Mouse (Mus musculus): ENCODE results near the gene Pxylp1.

GRCm38 (mm10) chr9:96800131-96800825 lies 92.2 kb downstream of the Pxylp1 start:
- TF ChIP-seq CTCF (conservative IDR thresholded peaks at IDR 0.05 in 1 of 2, IDR thresholded peaks at IDR 0.05 in 1 of 2; ENCODE audit: low read depth in 2 of 2, low read length in 2 of 2) (peak; percentile 30 to 90; a peak in 3 of 4 replicates), POLR2A (IDR thresholded peaks at IDR 0.05; ENCODE audit: low read depth, low read length) (0 out of 2 replicates have a peak, but pooled peaks have one; percentile 29), SMC3 (IDR thresholded peaks at IDR 0.05; ENCODE audit: low read depth, low read length) (peak; percentile 84), CHD2 (IDR thresholded peaks at IDR 0.05; ENCODE audit: low read length) (no peak; the same call in 1 of the 2 replicates), JUND (conservative IDR thresholded peaks at IDR 0.05; ENCODE audit: low read depth, low read length) (no peak), ZC3H11A (IDR thresholded peaks at IDR 0.05; ENCODE audit: low read depth, low read length) (peak; percentile 72), KAT2A (IDR thresholded peaks at IDR 0.05; ENCODE audit: insufficient replicate concordance, low read length) (no peak)
